ENCODE assay signal across 8 mouse cellular contexts in the genomic region with DNA sequence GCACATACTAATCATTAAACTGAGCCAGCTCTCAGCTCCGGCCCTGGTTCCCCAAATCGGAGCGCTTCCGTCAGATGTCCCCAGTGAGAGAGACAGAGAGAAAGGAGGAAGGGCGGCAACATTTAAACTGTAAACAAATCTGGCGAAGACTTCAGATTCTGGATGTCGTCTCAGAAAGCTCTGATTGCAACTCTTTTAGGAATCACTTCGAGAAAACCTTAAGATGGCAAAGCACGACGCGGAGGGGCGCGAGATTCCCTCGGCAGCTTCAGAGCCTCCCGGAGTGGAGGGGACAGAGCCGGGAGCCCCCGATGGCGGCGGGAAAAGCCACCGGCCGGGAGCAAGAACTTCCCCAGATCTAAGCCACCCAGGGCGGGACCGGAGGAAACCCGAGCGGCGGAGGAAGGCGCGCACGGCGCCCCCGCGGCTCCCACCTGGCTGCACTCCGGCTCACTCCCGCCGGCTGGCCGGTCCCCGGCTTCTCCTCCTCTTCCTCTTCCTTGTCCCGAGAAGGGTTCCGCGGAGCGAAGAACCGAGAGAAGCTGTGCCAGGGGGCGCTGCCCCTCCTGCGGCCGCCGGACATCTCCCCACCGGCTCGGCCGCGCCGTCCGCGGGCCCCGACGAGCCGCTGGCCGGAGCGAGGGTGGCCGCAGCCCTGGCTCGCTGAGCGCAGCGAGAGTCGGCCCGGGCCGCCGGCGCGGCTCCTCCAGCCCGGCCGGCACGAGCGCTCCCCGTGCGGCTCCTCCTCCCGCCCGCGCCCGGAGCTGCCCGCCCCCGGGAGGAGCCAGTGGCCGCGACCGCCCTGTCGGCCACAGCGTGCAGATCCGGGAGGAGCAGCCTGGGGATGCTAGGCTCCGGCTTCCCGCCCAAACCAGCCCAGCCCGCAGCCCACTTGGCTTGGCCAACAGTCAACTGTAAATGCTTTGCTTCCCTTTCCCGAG. TPM values are rescaled to one million over a fixed set of nuclear protein-coding genes. Genes with fewer than 3 reads are reported as not detected.
DNase-seq lines count a peak whose midpoint lies in the region; ATAC-seq lines count a peak whose summit lies in the region.

A gene (minus strand): TSS at position 669 of the 941 bp plus-strand sequence.

- peak within 1 kb of the TSS; percentile 67 for H3K27ac ChIP-seq in hindbrain, embryonic 12.5 days

- peak; percentile 77 for ATAC-seq in hindbrain, embryonic 12.5 days (ENCODE audit: low FRiP score)

- under 1% methylated on average over 75 of the region's 90 CpGs for WGBS in hindbrain, embryonic 12.5 days

- peak; percentile 82 for DNase-seq in Muller cell, postnatal 12 days (ENCODE audit: inconsistent ontology term)
- DNase-seq in cerebellum, adult 9-10 months, result peak; percentile 49
- DNase-seq in frontal cortex, postnatal 36 days (ENCODE audit: low spot score in 2 of 2), result peak; percentile 30 to 47
- peak; percentile 36 to 40 for DNase-seq in layer of hippocampus, postnatal 25 days (ENCODE audit: extremely low spot score in 1 of 2, low spot score in 1 of 2)
- DNase-seq in lung, postnatal 10 days, result peak; percentile 91
- peak; percentile 75 for DNase-seq in ovary, adult 18-20 months (ENCODE audit: low spot score)
- peak; percentile 17 for DNase-seq in thymus, postnatal 25 days

- H3K4me3 ChIP-seq in hindbrain, embryonic 12.5 days, result peak within 1 kb of the TSS; percentile 75

- H3K9ac ChIP-seq in hindbrain, embryonic 12.5 days, result peak within 1 kb of the TSS; percentile 74

- no peaks in the 10 kb centered on the region for H3K27me3 ChIP-seq in hindbrain, embryonic 12.5 days

- H3K9me3 ChIP-seq in hindbrain, embryonic 12.5 days (replicated peaks), result no peaks in the 10 kb centered on the region

- peak within 1 kb of the TSS; percentile 76 for H3K4me2 ChIP-seq in hindbrain, embryonic 12.5 days (replicated peaks)

- H3K36me3 ChIP-seq in hindbrain, embryonic 12.5 days, result no peaks in the 10 kb centered on the region

- H3K4me1 ChIP-seq in hindbrain, embryonic 12.5 days, result peaks cover 19% of the 10 kb centered on the region

RNA-seq across cellular contexts. Expression of the gene that starts here (rescaled TPM):
- 5.9 and 6.3 TPM in 2 replicates for polyA plus RNA-seq in hindbrain, embryonic 12.5 days (2016; fragmentation: Nextera tagmentation; extraction: Ambion mirVana)
- 1 to 10 TPM; 3.7 to 4.1 TPM for total RNA-seq in layer of hippocampus, postnatal 25 days (2021)

Comparison
In these comparisons a context has a peak if more than half of its experiments do, and no peak if none do; other contexts are left out.
1. Peak in every context shown above with its lines: DNase-seq, ATAC-seq, H3K4me3 ChIP-seq and H3K27ac ChIP-seq.
2. DNase-seq: peak in every context shown above with its lines; median percentile 91 in lung, postnatal 10 days; 82 in Muller cell, postnatal 12 days; 75 in ovary, adult 18-20 months; 49 in cerebellum, adult 9-10 months; 38 in frontal cortex, postnatal 36 days; 38 in layer of hippocampus, postnatal 25 days; 17 in thymus, postnatal 25 days.